11 mouse cellular contexts compared by ENCODE assay signal in genomic region chr4:59825634-59826033, GRCm38 (mm10). TPM values are rescaled to one million over a fixed set of nuclear protein-coding genes. Genes with fewer than 3 reads are reported as not detected.
A peak's percentile ranks its signal among the peaks of the same experiment; 100 is the strongest.
DNase-seq lines count a peak whose midpoint lies in the region; ATAC-seq lines count a peak whose summit lies in the region.
"Had no signal": no experiment of that assay in that cellular context is flagged by ENCODE, and none has a peak within 500 bp of the region (broad histone marks: within the 10 kb centered on the region; RNA-seq: fewer than 3 reads in every experiment).

No protein-coding gene starts in this region.

- no peak overlapping the region for H3K27ac ChIP-seq in forebrain, embryonic 16.5 days (ENCODE audit: low read length)
- no peak overlapping the region for H3K27ac ChIP-seq in forebrain, embryonic 14.5 days (ENCODE audit: low read depth, low read length)
- H3K27ac ChIP-seq: midbrain, embryonic 12.5 days had no signal

- H3K4me2 ChIP-seq in forebrain, embryonic 16.5 days (ENCODE audit: low read length): no peak overlapping the region
- no peak overlapping the region for H3K4me2 ChIP-seq in forebrain, embryonic 14.5 days (ENCODE audit: low read length)
- H3K4me2 ChIP-seq: midbrain, embryonic 12.5 days had no signal

- H3K36me3 ChIP-seq in forebrain, embryonic 16.5 days (ENCODE audit: control insufficient read depth, insufficient read depth): no peaks in the 10 kb centered on the region
- no peaks in the 10 kb centered on the region for H3K36me3 ChIP-seq in forebrain, embryonic 14.5 days (ENCODE audit: control insufficient read depth, insufficient read depth, low read length)
- H3K36me3 ChIP-seq in splenic B cell, adult 2 months (ENCODE audit: control insufficient read depth, insufficient read depth, low read length, poor library complexity, severe bottlenecking): no peaks in the 10 kb centered on the region; the same call in 1 of the 2 replicates
- H3K36me3 ChIP-seq: midbrain, embryonic 12.5 days had no signal

- H3K9ac ChIP-seq in forebrain, embryonic 16.5 days (replicated peaks; ENCODE audit: low read depth, low read length): no peak overlapping the region
- H3K9ac ChIP-seq in forebrain, embryonic 14.5 days (ENCODE audit: low read length): no peak overlapping the region
- H3K9ac ChIP-seq: midbrain, embryonic 12.5 days had no signal

- WGBS in forebrain, embryonic 16.5 days: 70% methylated on average over 6 of the region's 6 CpGs
- WGBS in forebrain, embryonic 14.5 days: 83% methylated on average over 6 of the region's 6 CpGs

- no peak for DNase-seq in forebrain, embryonic 14.5 days (ENCODE audit: low spot score)
- DNase-seq in right cerebral cortex, adult 18-20 months: peak; percentile 70
- no peak for DNase-seq in right cerebral cortex, postnatal 25 days
- DNase-seq in splenic B cell, adult 2 months (ENCODE audit: low read depth, low spot score): peak; percentile 59
- DNase-seq in lung, postnatal 10 days: no peak
- no peak for DNase-seq in ovary, postnatal 14 days (ENCODE audit: low spot score)
- DNase-seq: heart, adult 18-20 months; heart, postnatal 36 days had no signal

- no peak overlapping the region for H3K4me3 ChIP-seq in forebrain, embryonic 16.5 days (replicated peaks; ENCODE audit: low read length)
- H3K4me3 ChIP-seq in forebrain, embryonic 14.5 days (ENCODE audit: low read depth, low read length): no peak overlapping the region
- H3K4me3 ChIP-seq: midbrain, embryonic 12.5 days had no signal

- peaks cover 6% of the 10 kb centered on the region for H3K4me1 ChIP-seq in forebrain, embryonic 16.5 days (replicated peaks; ENCODE audit: control insufficient read depth, insufficient read depth, low read length)
- peaks cover 2% of the 10 kb centered on the region; the same call in 1 of the 2 replicates for H3K4me1 ChIP-seq in forebrain, embryonic 14.5 days (ENCODE audit: control insufficient read depth, insufficient read depth, low read length)
- H3K4me1 ChIP-seq: midbrain, embryonic 12.5 days had no signal

- no peaks in the 10 kb centered on the region for H3K9me3 ChIP-seq in forebrain, embryonic 16.5 days (ENCODE audit: control insufficient read depth, low read length)
- no peaks in the 10 kb centered on the region for H3K9me3 ChIP-seq in forebrain, embryonic 14.5 days (replicated peaks; ENCODE audit: control insufficient read depth, low read length)
- H3K9me3 ChIP-seq: midbrain, embryonic 12.5 days had no signal

- H3K27me3 ChIP-seq in forebrain, embryonic 16.5 days (replicated peaks; ENCODE audit: control insufficient read depth, insufficient read depth, low read length): no peaks in the 10 kb centered on the region
- no peaks in the 10 kb centered on the region for H3K27me3 ChIP-seq in forebrain, embryonic 14.5 days (replicated peaks; ENCODE audit: control insufficient read depth, insufficient read depth, low read length)
- no peaks in the 10 kb centered on the region for H3K27me3 ChIP-seq in splenic B cell, adult 2 months (ENCODE audit: control insufficient read depth, insufficient read depth, low read length, poor library complexity, severe bottlenecking)
- H3K27me3 ChIP-seq: midbrain, embryonic 12.5 days had no signal

- 0 out of 2 replicates have a peak, but pooled peaks have one; percentile 26 for ATAC-seq in forebrain, embryonic 16.5 days
- no peak for ATAC-seq in forebrain, embryonic 14.5 days
- ATAC-seq in hematopoietic stem cell, adult 5-6 weeks (replicated peaks in 1 of 2; ENCODE audit: insufficient read depth in 1 of 2, low FRiP score in 2 of 2, low TSS enrichment in 1 of 2, low read depth in 1 of 2, poor library complexity in 2 of 2, severe bottlenecking in 2 of 2): peak; percentile 92 to 93

RNA-seq across cellular contexts. Expression of gene Snx30, which starts 20.0 kb away (rescaled TPM):
- polyA plus RNA-seq in forebrain, embryonic 16.5 days (2015; fragmentation: Nextera tagmentation; extraction: Ambion mirVana): 8.5 and 8.9 TPM in 2 replicates
- polyA plus RNA-seq in forebrain, embryonic 14.5 days (2014; fragmentation: Nextera tagmentation; extraction: Ambion mirVana): 9.8 and 11.4 TPM in 2 replicates
- total RNA-seq in hematopoietic stem cell, adult 5-6 weeks (2017): 42.3 and 45.7 TPM in 2 replicates

RNA-seq across cellular contexts. Expression of gene Inip, which starts 24.2 kb away (rescaled TPM):
- 73.6 and 81.3 TPM in 2 replicates for polyA plus RNA-seq in forebrain, embryonic 16.5 days (2015; fragmentation: Nextera tagmentation; extraction: Ambion mirVana)
- polyA plus RNA-seq in forebrain, embryonic 14.5 days (2014; fragmentation: Nextera tagmentation; extraction: Ambion mirVana): 68.0 and 72.1 TPM in 2 replicates
- 48.5 and 65.8 TPM in 2 replicates for total RNA-seq in hematopoietic stem cell, adult 5-6 weeks (2017)

Comparison
In these comparisons a context has a peak if more than half of its experiments do, and no peak if none do; other contexts are left out.
1. DNase-seq: peak in right cerebral cortex, adult 18-20 months (single experiment) and splenic B cell, adult 2 months (single experiment); none in forebrain, embryonic 14.5 days (single experiment), right cerebral cortex, postnatal 25 days (single experiment), lung, postnatal 10 days (single experiment) and ovary, postnatal 14 days (single experiment).